Mouse (Mus musculus): ENCODE results near the gene Eda.
A peak's percentile ranks its signal among the peaks of the same experiment; 100 is the strongest.

Eda gene

GRCm38 (mm10) chrX:99975250-99975984 is at the start of gene Eda:
TSS of gene Eda (plus strand) at chrX:99975606.
- DNase-seq (ENCODE audit: low spot score), result peak; percentile 69

GRCm38 (mm10) chrX:99961002-99961401 is 14.4 kb upstream of the Eda start:
- DNase-seq (ENCODE audit: low spot score), result no peak

- no peak for DNase-seq (ENCODE audit: low spot score)
These were observed 5.3 kb upstream of the Eda start for GRCm38 (mm10) chrX:99970111-99970510.

GRCm38 (mm10) chrX:99974381-99974780 is 1.0 kb upstream of the Eda start:
- DNase-seq (ENCODE audit: low spot score), result no peak

GRCm38 (mm10) chrX:99974803-99975202 is 603 bp upstream of the Eda start:
- DNase-seq (ENCODE audit: low spot score), result no peak

DNA sequence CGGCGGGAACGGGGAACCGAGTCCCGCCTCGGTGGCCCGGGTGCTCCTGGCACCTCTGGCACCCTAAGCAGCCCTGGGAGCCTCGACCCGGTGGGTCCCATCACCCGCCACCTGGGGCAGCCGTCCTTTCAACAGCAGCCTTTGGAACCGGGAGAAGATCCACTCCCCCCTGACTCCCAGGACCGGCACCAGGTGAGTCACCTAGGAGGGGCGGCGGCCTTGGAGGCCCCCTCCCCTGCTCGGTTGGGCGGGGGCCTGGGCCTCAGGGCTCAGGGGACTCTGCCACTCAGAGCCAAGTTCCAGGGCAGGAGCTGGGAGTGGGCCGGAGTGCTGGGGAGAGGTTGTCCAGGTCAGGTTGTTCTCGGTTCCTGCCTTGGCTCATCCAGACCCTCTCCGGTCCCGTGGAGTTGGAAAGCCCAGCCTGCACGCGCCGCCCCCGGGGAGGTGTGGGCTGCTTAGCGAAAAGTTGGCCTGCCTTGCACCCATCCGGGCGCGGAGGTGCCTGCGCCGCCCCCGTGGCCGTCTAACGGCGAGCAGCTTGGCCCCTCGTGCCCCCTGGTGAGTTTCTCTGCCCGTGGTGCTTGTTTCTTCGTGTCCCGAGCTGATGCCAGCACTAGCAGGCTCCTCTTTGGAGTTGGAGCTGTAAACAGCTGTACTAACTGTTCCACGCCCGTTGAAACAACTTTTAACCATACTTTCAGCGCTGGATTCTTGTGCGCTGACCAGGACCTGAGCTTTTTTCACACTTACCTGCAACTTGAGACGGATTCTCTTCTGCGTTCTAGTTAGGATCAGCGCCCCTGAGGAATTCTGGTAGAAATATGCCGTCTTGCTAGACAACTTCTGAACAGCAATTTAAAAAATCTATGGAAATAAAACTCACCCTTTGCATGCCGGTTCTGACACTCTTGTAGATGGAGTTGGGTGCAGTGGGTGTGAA is 849 bp downstream of the Eda start:
- no peak for DNase-seq (ENCODE audit: low spot score)

DNA sequence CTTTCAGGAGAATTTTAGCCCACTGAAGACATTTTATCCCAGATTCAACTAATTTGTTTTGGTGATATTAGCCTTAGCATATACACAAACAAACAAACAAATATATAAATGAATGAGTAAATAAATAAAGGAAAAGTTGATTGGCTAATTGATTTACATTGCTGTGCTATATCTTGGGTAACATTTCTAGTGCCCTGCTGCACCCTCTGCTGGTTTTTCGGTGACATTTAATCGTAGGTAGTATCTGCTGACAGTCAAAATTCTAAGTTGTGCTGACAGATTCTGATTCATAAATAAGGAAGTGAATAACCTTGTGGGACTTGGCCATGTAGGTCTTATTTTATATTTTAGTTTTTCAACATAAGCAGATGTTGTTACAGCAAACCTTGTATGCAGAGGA is 2.9 kb downstream of the Eda start:
- DNase-seq (ENCODE audit: low spot score), result no peak

DNA sequence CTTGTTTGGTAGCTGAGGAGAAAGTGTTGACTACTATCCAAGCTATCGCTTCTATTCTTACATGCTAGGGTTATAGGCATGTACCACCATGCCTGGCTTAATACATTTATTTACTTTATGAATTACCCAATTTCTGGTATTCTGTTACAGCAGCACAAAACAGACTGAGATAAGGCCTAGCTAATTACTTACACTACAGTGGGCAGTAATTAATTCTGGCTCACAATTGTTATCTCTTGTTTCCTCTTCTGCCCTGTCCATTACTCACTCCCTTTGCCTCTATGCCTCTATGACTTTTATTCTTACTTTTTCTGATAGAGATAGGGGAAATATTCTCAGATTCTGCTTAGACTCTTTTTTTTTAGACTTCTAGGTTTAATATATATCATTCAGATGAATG is 18.0 kb downstream of the Eda start:
- DNase-seq (ENCODE audit: low spot score), result no peak

GRCm38 (mm10) chrX:99999342-99999741 is 23.9 kb downstream of the Eda start:
- no peak for DNase-seq (ENCODE audit: low spot score)

- DNase-seq (ENCODE audit: low spot score), result no peak
These were observed 143.0 kb downstream of the Eda start for GRCm38 (mm10) chrX:100118362-100118761.

DNA sequence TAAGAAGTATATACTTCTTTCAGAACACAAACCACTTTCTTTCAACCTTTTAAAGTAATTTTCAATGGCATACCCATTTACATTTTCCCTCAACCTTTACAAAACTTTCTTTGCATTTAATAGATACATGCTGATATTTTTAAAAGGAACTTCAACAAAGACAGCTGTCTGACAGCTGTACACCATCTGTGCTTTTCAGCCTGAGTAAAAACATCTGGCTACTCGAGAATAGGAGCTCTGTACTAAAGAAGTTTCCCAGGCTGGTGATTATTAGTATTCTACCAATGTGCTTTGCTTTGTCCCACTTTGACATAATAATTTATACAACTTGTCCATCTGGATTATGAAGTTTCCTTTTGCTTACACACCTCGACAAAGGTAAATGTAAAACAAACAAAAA is 219.9 kb downstream of the Eda start:
- DNase-seq (ENCODE audit: low spot score), result no peak

GRCm38 (mm10) chrX:100313652-100314051 is 338.2 kb downstream of the Eda start:
- DNase-seq (ENCODE audit: low spot score), result no peak

DNA sequence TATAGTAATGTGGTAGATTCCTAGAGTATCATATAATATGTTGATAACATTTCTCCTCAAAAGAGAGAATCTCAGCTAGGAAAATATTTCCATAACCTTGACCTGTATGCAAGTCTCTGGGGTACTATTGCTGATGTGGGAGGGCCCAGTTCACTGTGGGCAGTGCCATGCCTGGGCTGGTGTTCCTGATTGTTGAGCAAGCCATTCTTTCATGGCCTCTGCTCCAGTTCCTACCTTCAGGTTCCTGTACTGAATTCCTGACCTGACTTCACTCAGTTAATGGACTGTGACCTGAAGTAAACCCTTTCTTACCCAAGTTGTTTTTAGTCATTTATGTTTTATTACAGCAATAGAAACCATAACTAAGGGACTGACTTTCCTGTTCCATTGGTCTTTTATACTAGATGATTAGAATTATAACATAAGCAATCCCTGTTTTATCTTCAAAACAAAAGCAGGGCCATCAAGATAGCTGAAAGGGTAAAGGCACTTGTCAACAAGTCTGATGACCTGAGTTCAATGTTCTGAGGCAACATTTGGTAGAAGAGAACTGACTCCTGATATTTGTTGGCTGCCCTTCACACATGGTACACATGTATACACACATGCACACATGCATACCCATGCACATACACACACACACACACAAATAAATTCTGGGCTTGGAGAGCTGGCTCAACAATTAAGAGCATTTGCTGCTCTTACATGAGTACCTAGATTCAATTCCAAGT is 338.9 kb downstream of the Eda start:
- no peak for DNase-seq (ENCODE audit: low spot score)

DNA sequence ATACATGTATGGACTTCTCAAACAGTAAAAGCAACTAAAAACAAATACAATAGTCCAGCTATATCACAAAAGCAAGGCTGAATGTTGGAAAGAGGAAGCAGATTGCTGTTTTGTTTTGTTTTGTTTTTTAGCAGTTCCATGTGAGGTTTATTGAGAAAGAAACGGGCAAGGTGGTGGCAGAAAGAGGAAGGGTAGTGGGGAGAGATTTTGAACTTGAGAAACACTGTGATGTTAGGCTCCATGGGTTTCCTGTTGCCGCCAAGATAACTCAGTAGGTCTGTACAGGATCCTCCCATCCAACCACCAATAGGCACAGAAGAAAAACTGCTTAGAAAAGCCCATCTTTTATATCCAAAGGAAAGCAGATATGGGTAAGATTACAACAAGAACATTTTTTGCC is 365.3 kb downstream of the Eda start:
- DNase-seq (ENCODE audit: low spot score), result no peak

DNA sequence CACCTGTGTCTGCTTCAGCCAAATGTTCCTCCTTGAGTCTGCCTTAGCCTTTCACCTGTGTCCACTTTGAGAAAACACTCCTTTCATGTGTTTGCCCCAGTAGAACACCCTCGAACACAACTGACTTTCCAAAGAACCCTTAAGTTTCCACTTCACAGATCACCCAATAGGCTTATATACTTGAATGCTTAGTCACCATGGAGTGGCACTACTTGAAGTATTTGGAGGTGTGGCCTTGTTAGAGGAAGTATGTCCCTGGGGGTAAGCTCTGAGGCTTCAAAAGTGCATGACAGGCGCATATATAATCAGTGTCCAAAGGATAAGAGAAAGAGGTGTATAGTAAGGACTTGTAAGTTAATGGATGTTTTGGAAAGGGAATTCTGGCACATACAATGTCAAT is 369.0 kb downstream of the Eda start:
- DNase-seq (ENCODE audit: low spot score), result no peak

- DNase-seq (ENCODE audit: low spot score), result no peak
These were observed 381.6 kb downstream of the Eda start for GRCm38 (mm10) chrX:100356974-100357373.

DNA sequence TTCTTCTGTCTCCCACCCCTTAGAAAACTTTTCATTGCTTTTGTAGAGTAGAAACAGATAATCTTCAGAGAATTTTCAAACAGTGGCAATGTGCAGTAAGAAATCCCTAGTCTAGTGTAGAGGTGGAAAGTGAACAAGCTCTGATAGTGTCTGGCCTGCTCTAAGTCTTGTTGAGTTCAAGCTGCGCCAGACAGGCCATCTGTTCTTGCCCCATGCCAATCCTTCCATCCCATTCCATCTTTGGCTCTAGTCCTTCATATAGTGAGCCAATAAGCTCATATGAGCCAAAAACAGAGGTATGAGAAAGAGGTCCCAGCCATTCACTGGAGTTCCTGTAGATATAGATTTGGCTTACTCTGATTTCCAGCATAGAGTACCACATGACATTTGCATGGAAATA is 414.5 kb downstream of the Eda start:
- no peak for DNase-seq (ENCODE audit: low spot score)

- DNase-seq (ENCODE audit: low spot score), result peak; percentile 3
These were observed 416.9 kb downstream of the Eda start for GRCm38 (mm10) chrX:100392304-100392703.

- DNase-seq (ENCODE audit: low spot score), result no peak
These were observed 418.9 kb downstream of the Eda start for GRCm38 (mm10) chrX:100394223-100394861.

- DNase-seq (ENCODE audit: low spot score), result no peak
These were observed 419.6 kb downstream of the Eda start for GRCm38 (mm10) chrX:100395026-100395425.

GRCm38 (mm10) chrX:100400900-100401299 is 425.5 kb downstream of the Eda start:
- no peak for DNase-seq (ENCODE audit: low spot score)

- no peak for DNase-seq (ENCODE audit: low spot score)
These were observed 426.3 kb downstream of the Eda start for GRCm38 (mm10) chrX:100401657-100402056.
